Mouse (Mus musculus) small intestine, adult 2 months (tissue): Measurements from ENCODE around the gene Manbal. TPM values are rescaled to one million over a fixed set of nuclear protein-coding genes. Genes with fewer than 3 reads are reported as not detected.

ENCODE experiments used
- H3K27ac ChIP-seq: fragments of 200-500 bp; 2 replicates; pipeline ENCODE4 v1.5.1; 2012; ENCODE audit warnings: low read depth, low read length, control low read depth, inconsistent platforms; ENCODE audit not compliant: insufficient read depth
- H3K27me3 ChIP-seq: fragments of 200-500 bp; 2 replicates; pipeline ENCODE4 v1.6.1; 2012; ENCODE audit warnings: mild to moderate bottlenecking, moderate library complexity, low read length, inconsistent platforms; ENCODE audit not compliant: control insufficient read depth, insufficient read depth
- H3K36me3 ChIP-seq: fragments of 200-500 bp; 2 replicates; pipeline ENCODE4 v1.6.1; 2012; ENCODE audit warnings: mild to moderate bottlenecking, low read length, control low read depth, inconsistent platforms; ENCODE audit not compliant: control insufficient read depth, insufficient read depth
- H3K4me1 ChIP-seq: fragments of 200-500 bp; 2 replicates; pipeline ENCODE4 v1.6.1; 2012; ENCODE audit warnings: low read length, inconsistent platforms, mixed read lengths; ENCODE audit not compliant: control insufficient read depth, insufficient read depth, insufficient read length
- H3K4me3 ChIP-seq: fragments of 200-500 bp; 2 replicates; pipeline ENCODE4 v1.5.1; 2012; ENCODE audit warnings: low read depth, mild to moderate bottlenecking, control low read depth, inconsistent platforms, low read length, moderate library complexity
- CTCF ChIP-seq: fragments of 200-500 bp; IDR thresholded peaks from 2 replicates; pipeline ENCODE4 v1.5.1; 2012; ENCODE audit warnings: low read depth, mild to moderate bottlenecking, control low read depth, inconsistent platforms, low read length, moderate library complexity, mixed read lengths; ENCODE audit not compliant: insufficient replicate concordance, insufficient read length; ENCODE audit errors: extremely low read depth
- POLR2A ChIP-seq: fragments of 200-500 bp; IDR thresholded peaks from 2 replicates; pipeline ENCODE4 v1.6.1; 2012; ENCODE audit warnings: low read depth, mild to moderate bottlenecking, control low read depth, inconsistent platforms, low read length, moderate library complexity
- WGBS: fragments of 180-500 bp; shearing (Covaris S2); methylation state at CpG from one replicate; pipeline ENCODE4 v1.1.7; 2018; 5-methylcytosine and 5-hydroxymethylcytosine counted together
- polyA plus RNA-seq: library from polyadenylated mRNA; depleted of rRNA; stranded (reverse); fragments of >200 nt; gene quantifications from 2 replicates; pipeline ENCODE4 v1.2.3, GENCODE M21; 2012

Manbal gene
- polyA plus RNA-seq, 1 experiment, result 47.5 TPM

GRCm38 (mm10) chr2:157418206-157418605 lies 50.8 kb downstream of the Manbal start, which contains the start of gene Src:
Gene Src (plus strand): TSS chr2:157418444.
- TF ChIP-seq POLR2A (no peak), CTCF (no peak)
- Histone ChIP-seq H3K36me3 (no peaks in the 10 kb centered on the region), H3K4me3 (peak within 1 kb of the TSS; percentile 18; the same call in 1 of the 2 replicates), H3K27ac (peak within 1 kb of the TSS; percentile 84), H3K27me3 (no peaks in the 10 kb centered on the region), H3K4me1 (peaks cover 51% of the 10 kb centered on the region)
- 30% methylated on average over 13 of the region's 13 CpGs for WGBS

- Histone ChIP-seq H3K36me3 (no peaks in the 10 kb centered on the region), H3K4me1 (peaks cover 55% of the 10 kb centered on the region), H3K27me3 (no peaks in the 10 kb centered on the region), H3K4me3 (peak overlapping the region; percentile 18; the same call in 1 of the 2 replicates), H3K27ac (peak overlapping the region; percentile 84; the same call in 1 of the 2 replicates)
- 14% methylated on average over 7 of the region's 7 CpGs for WGBS
- TF ChIP-seq POLR2A (no peak), CTCF (no peak)
Observed at GRCm38 (mm10) chr2:157418609-157419071, 51.2 kb downstream of the Manbal start.

GRCm38 (mm10) chr2:157419506-157419905 lies 52.1 kb downstream of the Manbal start:
- TF ChIP-seq CTCF (no peak), POLR2A (no peak)
- Histone ChIP-seq H3K27me3 (no peaks in the 10 kb centered on the region), H3K27ac (peak overlapping the region; percentile 30; the same call in 1 of the 2 replicates), H3K4me1 (peaks cover 55% of the 10 kb centered on the region), H3K4me3 (no peak overlapping the region), H3K36me3 (no peaks in the 10 kb centered on the region)

- Histone ChIP-seq H3K27me3 (no peaks in the 10 kb centered on the region), H3K27ac (peak overlapping the region; percentile 26; the same call in 1 of the 2 replicates), H3K4me3 (no peak overlapping the region), H3K36me3 (no peaks in the 10 kb centered on the region), H3K4me1 (peaks cover 55% of the 10 kb centered on the region)
- no peak for TF ChIP-seq CTCF
- TF ChIP-seq POLR2A, result no peak
- 76% methylated on average over 4 of the region's 4 CpGs for WGBS
Observed at GRCm38 (mm10) chr2:157420404-157420803, 53.0 kb downstream of the Manbal start.

GRCm38 (mm10) chr2:157422062-157422655 lies 54.8 kb downstream of the Manbal start:
- TF ChIP-seq POLR2A (no peak), CTCF (no peak)
- H3K27ac ChIP-seq, result peak overlapping the region; percentile 97

GRCm38 (mm10) chr2:157422854-157423705 lies 55.7 kb downstream of the Manbal start:
- peak overlapping the region; percentile 97 for H3K27ac ChIP-seq
- WGBS, result 32% methylated on average over 11 of the region's 11 CpGs

More at GRCm38 (mm10) chr2:157422062-157422655, 54.8 kb downstream of the Manbal start:
- 31% methylated on average over 11 of the region's 11 CpGs for WGBS
- peaks cover 63% of the 10 kb centered on the region for H3K4me1 ChIP-seq
- H3K27me3 ChIP-seq, result no peaks in the 10 kb centered on the region
- H3K36me3 ChIP-seq, result no peaks in the 10 kb centered on the region
- no peak overlapping the region for H3K4me3 ChIP-seq

GRCm38 (mm10) chr2:157423706-157424125 lies 56.3 kb downstream of the Manbal start:
- Histone ChIP-seq H3K27me3 (no peaks in the 10 kb centered on the region), H3K27ac (peak overlapping the region; percentile 97), H3K4me1 (peaks cover 62% of the 10 kb centered on the region), H3K36me3 (peaks cover 9% of the 10 kb centered on the region), H3K4me3 (peak overlapping the region; percentile 77)
- 3% methylated on average over 21 of the region's 21 CpGs for WGBS
- TF ChIP-seq CTCF (no peak), POLR2A (peak; percentile 17; the same call in 1 of the 2 replicates)

More at GRCm38 (mm10) chr2:157422854-157423705, 55.7 kb downstream of the Manbal start:
- Histone ChIP-seq H3K27me3 (no peaks in the 10 kb centered on the region), H3K36me3 (peaks cover 6% of the 10 kb centered on the region), H3K4me1 (peaks cover 60% of the 10 kb centered on the region), H3K4me3 (peak overlapping the region; percentile 77)
- peak; percentile 79 for TF ChIP-seq POLR2A
- TF ChIP-seq CTCF, result no peak
